Comparison of ENCODE assay signal across 15 mouse cellular contexts in genomic region chr1:90505599-90505998, GRCm38 (mm10).
DNase-seq lines count a peak whose midpoint lies in the region; ATAC-seq and TF ChIP-seq lines count a peak whose summit lies in the region.
"Had no signal": no experiment of that assay in that cellular context is flagged by ENCODE, and none has a peak within 500 bp of the region (broad histone marks: within the 10 kb centered on the region; RNA-seq: fewer than 3 reads in every experiment).

No protein-coding gene starts in this region.

- WGBS in forebrain, embryonic 10.5 days: 91% methylated on average over 3 of the region's 3 CpGs
- WGBS in forebrain, embryonic 15.5 days: 91% methylated on average over 3 of the region's 3 CpGs
- 71% methylated on average over 3 of the region's 3 CpGs for WGBS in heart, embryonic 16.5 days
- 67% methylated on average over 3 of the region's 3 CpGs for WGBS in heart, adult 2 months
- 79% methylated on average over 3 of the region's 3 CpGs for WGBS in cerebellum, adult 2 months
- 86% methylated on average over 3 of the region's 3 CpGs for WGBS in kidney, embryonic 14.5 days

- no peaks in the 10 kb centered on the region for H3K79me2 ChIP-seq in heart, adult 2 months (replicated peaks; ENCODE audit: control insufficient read depth, insufficient read depth, low read length)

- H3K27ac ChIP-seq in forebrain, embryonic 10.5 days: peak overlapping the region; percentile 60
- H3K27ac ChIP-seq in forebrain, embryonic 15.5 days (replicated peaks): no peak overlapping the region
- H3K27ac ChIP-seq in heart, embryonic 16.5 days (ENCODE audit: low read length): peak overlapping the region; percentile 56
- H3K27ac ChIP-seq in heart, adult 2 months: no peak overlapping the region; the same call in 1 of the 2 replicates
- H3K27ac ChIP-seq in cerebellum, adult 2 months (ENCODE audit: insufficient read depth, low read length): no peak overlapping the region
- H3K27ac ChIP-seq in kidney, embryonic 14.5 days (ENCODE audit: low read depth, low read length): no peak overlapping the region
- H3K27ac ChIP-seq: kidney, embryonic 15.5 days; stomach, embryonic 15.5 days had no signal

- no peaks in the 10 kb centered on the region for H3K9me3 ChIP-seq in forebrain, embryonic 10.5 days
- no peaks in the 10 kb centered on the region for H3K9me3 ChIP-seq in forebrain, embryonic 15.5 days
- no peaks in the 10 kb centered on the region for H3K9me3 ChIP-seq in heart, embryonic 16.5 days (replicated peaks; ENCODE audit: control insufficient read depth, low read length)
- H3K9me3 ChIP-seq in kidney, embryonic 14.5 days (ENCODE audit: control insufficient read depth, low read length): no peaks in the 10 kb centered on the region
- H3K9me3 ChIP-seq: kidney, embryonic 15.5 days; stomach, embryonic 15.5 days had no signal

- ATAC-seq in forebrain, embryonic 15.5 days (replicated peaks): no peak
- ATAC-seq in heart, embryonic 16.5 days (replicated peaks; ENCODE audit: extremely low read depth, insufficient read depth, low FRiP score): no peak
- no peak for ATAC-seq in kidney, embryonic 14.5 days (ENCODE audit: low FRiP score, low TSS enrichment)
- ATAC-seq: midbrain, embryonic 16.5 days had no signal

- peaks cover 26% of the 10 kb centered on the region for H3K4me1 ChIP-seq in forebrain, embryonic 10.5 days
- peaks cover 6% of the 10 kb centered on the region; the same call in 1 of the 2 replicates for H3K4me1 ChIP-seq in forebrain, embryonic 15.5 days
- peaks cover 8% of the 10 kb centered on the region; the same call in 1 of the 2 replicates for H3K4me1 ChIP-seq in heart, embryonic 16.5 days (ENCODE audit: control insufficient read depth, insufficient read depth, low read length)
- peaks cover 10% of the 10 kb centered on the region for H3K4me1 ChIP-seq in heart, adult 2 months (ENCODE audit: control insufficient read depth, insufficient read depth, low read length)
- H3K4me1 ChIP-seq in cerebellum, adult 2 months (ENCODE audit: control insufficient read depth, insufficient read depth, low read length): no peaks in the 10 kb centered on the region
- H3K4me1 ChIP-seq in kidney, embryonic 14.5 days (ENCODE audit: control insufficient read depth, insufficient read depth, low read length): 0 out of 2 replicates have a peak, but pooled peaks cover 3% of the 10 kb centered on the region

- DNase-seq in forebrain, embryonic 10.5 days (ENCODE audit: extremely low spot score, low spot score): no peak
- DNase-seq in heart, adult 2 months: no peak
- peak; percentile 17 for DNase-seq in CD4-positive, CD25-positive, alpha-beta regulatory T cell, adult 2 months (ENCODE audit: low read depth, low spot score)
- DNase-seq in thymus, postnatal 0 days (ENCODE audit: low spot score): peak; percentile 76
- no peak for DNase-seq in cerebellum, adult 2 months
- DNase-seq: cerebellum, adult 9-11 months; gastrocnemius, postnatal 25 days; layer of hippocampus, postnatal 36 days; retina, postnatal 1 day had no signal

- H3K4me3 ChIP-seq in forebrain, embryonic 10.5 days: no peak overlapping the region
- no peak overlapping the region for H3K4me3 ChIP-seq in forebrain, embryonic 15.5 days
- H3K4me3 ChIP-seq in heart, embryonic 16.5 days (ENCODE audit: low read length): no peak overlapping the region
- H3K4me3 ChIP-seq in heart, adult 2 months: no peak overlapping the region
- H3K4me3 ChIP-seq in cerebellum, adult 2 months (replicated peaks; ENCODE audit: insufficient read depth, low read depth, low read length): no peak overlapping the region
- H3K4me3 ChIP-seq in kidney, embryonic 14.5 days (ENCODE audit: low read length): no peak overlapping the region
- H3K4me3 ChIP-seq: kidney, embryonic 15.5 days; stomach, embryonic 15.5 days had no signal

- TF ChIP-seq EP300 in heart, adult 2 months (IDR thresholded peaks at IDR 0.05; ENCODE audit: insufficient read depth, low read depth, low read length): no peak

- no peaks in the 10 kb centered on the region for H3K36me3 ChIP-seq in forebrain, embryonic 10.5 days (replicated peaks)
- H3K36me3 ChIP-seq in forebrain, embryonic 15.5 days: no peaks in the 10 kb centered on the region
- H3K36me3 ChIP-seq in heart, embryonic 16.5 days (ENCODE audit: control insufficient read depth, insufficient read depth): no peaks in the 10 kb centered on the region
- no peaks in the 10 kb centered on the region for H3K36me3 ChIP-seq in heart, adult 2 months (ENCODE audit: control insufficient read depth, insufficient read depth, low read length)
- H3K36me3 ChIP-seq in kidney, embryonic 14.5 days (ENCODE audit: control insufficient read depth, insufficient read depth, low read length): no peaks in the 10 kb centered on the region
- H3K36me3 ChIP-seq: kidney, embryonic 15.5 days; stomach, embryonic 15.5 days had no signal

- H3K9ac ChIP-seq in forebrain, embryonic 15.5 days (replicated peaks): no peak overlapping the region
- no peak overlapping the region for H3K9ac ChIP-seq in heart, embryonic 16.5 days (ENCODE audit: low read length)
- no peak overlapping the region for H3K9ac ChIP-seq in heart, adult 2 months (ENCODE audit: low read depth, low read length)
- H3K9ac ChIP-seq in kidney, embryonic 14.5 days (ENCODE audit: low read depth, low read length): no peak overlapping the region
- H3K9ac ChIP-seq: kidney, embryonic 15.5 days; stomach, embryonic 15.5 days had no signal

- TF ChIP-seq POLR2A in heart, adult 2 months (IDR thresholded peaks at IDR 0.05; ENCODE audit: insufficient read depth, low read depth, low read length): no peak
- no peak for TF ChIP-seq POLR2A in cerebellum, adult 2 months (IDR thresholded peaks at IDR 0.05; ENCODE audit: borderline replicate concordance, insufficient read depth, low read length)

- no peak overlapping the region for H3K4me2 ChIP-seq in forebrain, embryonic 15.5 days (replicated peaks)
- H3K4me2 ChIP-seq in heart, embryonic 16.5 days (ENCODE audit: low read depth, low read length): no peak overlapping the region
- no peak overlapping the region for H3K4me2 ChIP-seq in kidney, embryonic 14.5 days (replicated peaks; ENCODE audit: low read depth, low read length)
- H3K4me2 ChIP-seq: kidney, embryonic 15.5 days; stomach, embryonic 15.5 days had no signal

- H3K27me3 ChIP-seq in forebrain, embryonic 10.5 days (ENCODE audit: poor library complexity, severe bottlenecking): peaks cover 14% of the 10 kb centered on the region; the same call in 1 of the 2 replicates
- H3K27me3 ChIP-seq in forebrain, embryonic 15.5 days: no peaks in the 10 kb centered on the region
- H3K27me3 ChIP-seq in heart, embryonic 16.5 days (ENCODE audit: control insufficient read depth, insufficient read depth, low read length): no peaks in the 10 kb centered on the region
- H3K27me3 ChIP-seq in heart, adult 2 months (ENCODE audit: control insufficient read depth, insufficient read depth, low read length): no peaks in the 10 kb centered on the region
- no peaks in the 10 kb centered on the region for H3K27me3 ChIP-seq in cerebellum, adult 2 months (ENCODE audit: control insufficient read depth, insufficient read depth, low read length)
- no peaks in the 10 kb centered on the region for H3K27me3 ChIP-seq in kidney, embryonic 14.5 days (ENCODE audit: control insufficient read depth, insufficient read depth, low read length)
- H3K27me3 ChIP-seq: kidney, embryonic 15.5 days; stomach, embryonic 15.5 days had no signal

- no peak for TF ChIP-seq CTCF in heart, adult 2 months (IDR thresholded peaks at IDR 0.05)
- no peak for TF ChIP-seq CTCF in cerebellum, adult 2 months (IDR thresholded peaks at IDR 0.05; ENCODE audit: borderline replicate concordance, insufficient read depth, low read depth, low read length)

- intact Hi-C loops in heart, adult 2 months (cut with DNase I): no loop called here

Comparison
In these comparisons a context has a peak if more than half of its experiments do, and no peak if none do; other contexts are left out.
1. H3K27ac ChIP-seq: peak in forebrain, embryonic 10.5 days (single experiment) and heart, embryonic 16.5 days (single experiment); none in forebrain, embryonic 15.5 days (single experiment), heart, adult 2 months (single experiment), cerebellum, adult 2 months (single experiment) and kidney, embryonic 14.5 days (single experiment).
2. DNase-seq: peak in CD4-positive, CD25-positive, alpha-beta regulatory T cell, adult 2 months (single experiment) and thymus, postnatal 0 days (single experiment); none in forebrain, embryonic 10.5 days (single experiment), heart, adult 2 months (0 of 2) and cerebellum, adult 2 months (0 of 2).